Mouse (Mus musculus) CD4-positive helper T cell, adult 2 months (primary cell): ENCODE data around the gene Rab13.

Experiments used
- DNase-seq: peaks from one replicate; pipeline ENCODE4 v3.0.0-alpha.2; 2012; ENCODE audit warnings: low read depth, missing footprints, low spot score

The Rab13 gene

GRCm38 (mm10) chr3:90213377-90213866, at the start of gene Rab13, which contains the start of gene Rps27:
TSS of gene Rab13 (plus strand) at chr3:90213695.
TSS of gene Rps27 (minus strand) at chr3:90213651.
- peak; percentile 96 for DNase-seq

DNA sequence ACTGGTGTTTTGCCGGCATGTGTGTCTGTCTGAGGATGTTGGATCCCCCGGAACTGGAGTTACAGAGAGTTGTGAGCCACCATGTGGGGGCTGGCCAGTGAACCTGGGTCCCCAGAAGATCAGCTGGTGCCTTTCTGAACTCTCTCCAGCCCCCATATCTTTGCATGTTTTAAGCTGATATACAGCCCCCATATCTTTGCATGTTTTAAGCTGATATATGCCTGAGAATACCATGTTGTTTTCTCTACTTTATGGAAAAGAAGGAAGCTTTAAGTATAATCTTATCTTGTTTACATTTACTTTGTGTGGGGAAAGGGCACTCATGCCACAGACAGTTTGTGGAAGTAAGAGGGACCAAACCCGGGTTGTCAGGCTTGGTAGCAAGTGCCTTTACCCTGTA, 33.9 kb upstream of the Rab13 start:
- DNase-seq: no peak

GRCm38 (mm10) chr3:90183581-90183980, 29.9 kb upstream of the Rab13 start:
- DNase-seq: no peak

GRCm38 (mm10) chr3:90190859-90191510, 22.5 kb upstream of the Rab13 start:
- no peak for DNase-seq

GRCm38 (mm10) chr3:90194759-90195158, 18.7 kb upstream of the Rab13 start:
- DNase-seq: no peak

- no peak for DNase-seq
Measured at GRCm38 (mm10) chr3:90195644-90196043, 17.9 kb upstream of the Rab13 start.

- no peak for DNase-seq
Measured at GRCm38 (mm10) chr3:90197548-90197947, 15.9 kb upstream of the Rab13 start.

DNA sequence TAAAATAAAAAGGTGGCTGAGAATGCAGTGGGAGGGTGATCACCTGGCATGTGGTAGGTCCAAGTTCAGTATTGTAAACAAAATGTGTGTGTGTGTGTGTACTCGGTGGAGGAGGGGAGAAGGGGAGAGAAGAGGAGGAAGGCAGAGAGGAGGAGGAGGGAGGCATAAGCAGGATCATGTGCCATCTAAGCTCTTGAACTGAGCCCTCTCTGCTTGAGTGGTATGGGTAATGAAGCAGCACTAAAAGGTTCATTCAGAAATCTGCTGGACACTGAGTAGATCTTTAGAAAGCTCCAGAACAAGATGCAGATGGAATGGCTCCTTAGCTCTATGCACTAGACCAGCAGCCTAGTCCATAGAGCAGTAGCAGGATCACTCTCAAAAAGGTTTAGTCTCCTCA, 10.6 kb upstream of the Rab13 start:
- DNase-seq: no peak

DNA sequence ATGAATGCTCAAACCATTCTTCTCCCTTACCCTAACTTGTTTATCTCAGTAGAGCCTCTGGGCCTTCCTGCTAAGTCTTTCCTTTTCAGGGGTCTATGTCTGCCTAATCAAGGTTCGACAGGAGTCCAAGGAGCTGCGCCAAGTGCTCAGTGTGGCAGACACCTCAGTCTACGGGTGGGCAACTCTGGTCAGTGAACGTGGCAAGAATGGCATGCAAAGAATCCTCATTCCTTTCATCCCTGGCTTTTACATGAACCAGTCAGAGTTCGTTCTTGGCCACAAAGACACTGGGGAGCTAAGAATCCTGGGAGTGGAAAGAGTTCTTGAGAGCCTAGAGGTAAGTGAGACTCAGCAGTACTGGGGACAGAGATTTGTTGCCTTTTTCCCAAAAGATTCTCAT, 9.9 kb upstream of the Rab13 start:
- no peak for DNase-seq

GRCm38 (mm10) chr3:90204582-90204981, 8.9 kb upstream of the Rab13 start:
- DNase-seq: no peak

- no peak for DNase-seq
Measured at GRCm38 (mm10) chr3:90208662-90209061, 4.8 kb upstream of the Rab13 start.

GRCm38 (mm10) chr3:90209908-90210566, 3.5 kb upstream of the Rab13 start:
- DNase-seq: no peak

DNA sequence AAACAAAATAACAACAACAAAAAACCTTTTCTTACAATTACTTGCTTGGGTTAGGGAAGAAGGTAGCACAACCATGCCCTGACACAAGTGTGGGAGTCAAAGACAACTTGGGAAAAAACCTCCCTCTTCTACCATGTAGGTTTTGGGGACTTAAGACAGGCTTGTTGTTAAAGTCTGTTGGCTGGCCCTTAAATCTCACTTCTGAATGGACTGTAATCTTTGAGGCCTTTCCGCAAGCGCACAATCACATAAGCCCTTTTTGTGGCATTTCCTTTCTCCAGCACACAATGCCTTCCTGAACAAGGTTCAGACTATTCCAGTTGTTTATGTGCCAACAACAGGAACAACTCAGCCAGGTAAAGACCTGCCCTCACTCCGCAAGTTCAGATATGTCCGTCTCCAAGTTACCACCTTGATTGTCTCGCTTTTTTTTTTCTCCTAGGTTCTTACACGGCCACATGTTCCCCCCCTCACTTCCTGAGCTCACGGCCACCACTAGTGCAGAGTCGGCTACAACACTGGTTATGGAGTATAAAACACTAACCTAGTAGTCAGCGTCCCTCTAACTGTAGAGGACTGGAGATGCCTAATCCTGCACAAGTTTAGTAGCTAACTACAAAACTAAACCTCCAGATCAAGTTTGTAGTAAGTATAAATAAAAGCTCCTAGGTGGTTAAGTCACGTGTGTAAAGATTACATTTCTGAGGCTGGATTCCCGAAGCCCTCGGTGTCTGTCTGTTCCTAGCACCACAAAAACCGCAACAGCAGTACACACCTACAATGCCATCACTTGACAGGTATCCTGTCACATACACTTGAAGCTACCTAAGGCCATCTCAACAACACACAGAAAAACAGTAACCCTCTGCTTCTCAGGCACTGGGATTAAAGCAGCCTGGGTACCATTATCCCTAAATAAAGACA, 1.8 kb upstream of the Rab13 start:
- peak; percentile 66 for DNase-seq

DNA sequence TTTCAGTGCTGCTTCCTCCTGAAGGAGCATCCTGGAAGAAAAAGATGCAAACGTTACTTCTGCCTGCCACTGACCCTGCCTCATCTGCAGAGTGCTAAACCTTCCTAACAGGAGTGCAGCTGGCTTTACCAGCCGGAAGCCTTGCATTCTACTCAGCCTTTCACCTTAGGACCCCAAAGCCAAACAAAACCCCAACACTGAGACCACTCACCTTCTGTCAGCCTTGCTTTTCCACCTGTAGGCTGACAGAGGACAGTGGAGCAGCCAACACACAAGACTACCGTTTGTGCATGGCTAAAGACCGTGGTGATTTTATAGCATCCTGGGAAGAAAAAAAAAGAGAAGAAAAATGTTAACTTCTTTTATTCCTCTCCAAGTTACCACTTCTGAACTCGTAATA, 772 bp upstream of the Rab13 start:
- DNase-seq: peak; percentile 29

DNA sequence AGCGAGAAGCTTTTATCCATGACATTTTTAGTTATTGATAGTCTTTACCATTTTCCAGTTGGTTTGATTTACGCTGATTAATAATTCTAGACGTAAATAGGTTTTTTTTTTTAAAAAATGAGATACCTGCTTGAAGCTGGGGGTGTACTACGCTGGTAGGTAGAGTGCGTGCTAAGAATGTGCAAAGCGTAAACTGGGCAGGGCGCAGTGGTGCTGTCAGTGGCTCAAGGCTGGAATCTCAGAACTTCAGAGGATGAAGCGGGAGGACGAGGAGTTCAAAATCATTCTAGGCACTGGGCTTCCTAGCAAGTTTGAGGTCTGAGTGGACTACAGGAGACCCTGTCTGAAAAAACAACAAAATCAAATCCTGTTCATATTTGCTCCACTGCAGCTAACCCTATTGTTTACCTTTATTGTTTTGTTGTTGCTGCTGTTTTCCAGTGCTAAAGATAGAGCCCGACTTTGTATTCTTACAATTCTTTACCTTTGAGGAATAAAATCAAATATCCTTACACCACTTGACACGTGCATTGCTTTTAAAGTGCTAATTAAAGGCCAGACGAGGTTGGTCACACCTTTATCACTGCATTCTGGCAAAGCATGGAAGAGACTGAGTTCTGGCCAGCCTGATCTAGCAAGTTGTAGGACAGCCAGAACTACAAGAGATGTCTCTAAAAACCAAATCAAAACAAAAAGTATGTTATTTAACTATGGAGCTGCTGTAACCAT, 625 bp downstream of the Rab13 start:
- DNase-seq: no peak

DNA sequence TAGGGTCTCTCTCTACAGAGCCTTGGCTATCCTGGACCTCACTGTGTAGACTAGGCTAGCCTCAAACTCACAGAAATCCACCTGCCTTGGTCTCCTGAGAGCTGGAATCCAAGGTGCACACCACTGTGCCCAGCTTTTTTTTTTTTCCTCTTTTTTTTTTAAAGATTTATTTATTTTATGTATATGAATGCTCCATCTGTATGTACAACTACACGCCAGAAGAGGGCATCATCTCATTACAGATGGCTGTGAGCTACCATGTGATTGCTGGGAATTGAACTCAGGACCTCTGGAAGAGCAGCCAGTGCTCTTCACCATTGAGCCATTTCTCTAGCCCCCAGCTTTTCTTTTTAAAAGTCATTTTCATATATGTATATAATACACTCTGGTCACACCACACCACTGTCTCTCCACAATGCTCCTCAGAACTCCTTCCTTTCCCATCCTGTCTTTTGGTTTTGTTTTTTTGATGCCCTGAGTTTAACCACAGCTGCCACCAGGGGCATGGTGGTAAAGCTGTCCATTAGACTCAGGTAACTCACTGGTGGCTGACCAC, 2.4 kb downstream of the Rab13 start:
- peak; percentile 51 for DNase-seq

DNA sequence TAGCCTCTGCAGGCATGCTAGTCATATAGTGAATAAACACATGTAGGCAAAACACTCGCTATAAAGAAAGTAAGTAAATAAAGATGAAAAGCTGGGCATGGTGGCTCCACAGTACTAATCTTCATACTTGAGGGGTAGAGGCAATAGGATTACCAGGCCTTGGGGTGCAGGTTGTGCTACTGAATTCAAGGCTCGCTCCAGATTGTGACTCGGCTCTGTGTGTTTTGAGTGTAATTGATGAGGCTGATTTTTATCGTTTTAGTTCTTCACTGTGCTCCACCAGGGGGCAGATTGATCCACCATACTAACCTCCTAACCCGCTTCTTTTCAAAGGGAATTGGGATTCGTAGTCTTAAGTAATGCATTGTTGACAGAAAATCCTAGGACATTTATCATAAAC, 6.6 kb downstream of the Rab13 start:
- DNase-seq: peak; percentile 63

DNA sequence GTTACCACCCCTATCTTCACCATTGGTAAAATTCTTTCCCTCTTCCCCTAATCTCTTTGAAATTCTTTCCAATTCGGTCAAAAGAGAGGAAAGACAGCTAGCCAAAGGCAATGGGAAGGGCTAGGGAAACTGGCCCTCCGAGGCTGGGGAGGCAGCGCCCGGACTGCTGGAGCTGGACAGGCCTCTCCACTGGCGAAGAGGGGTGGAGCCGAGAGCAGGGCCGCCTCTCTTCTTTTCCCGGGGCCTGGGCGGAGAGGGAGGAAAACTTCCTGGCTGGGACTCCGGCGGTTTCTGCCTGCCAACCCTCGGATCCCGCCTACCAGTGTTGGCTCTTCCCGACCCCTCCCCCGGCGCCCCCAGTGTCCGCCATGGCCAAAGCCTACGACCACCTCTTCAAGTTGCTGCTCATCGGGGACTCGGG, 7.0 kb downstream of the Rab13 start:
- no peak for DNase-seq

DNA sequence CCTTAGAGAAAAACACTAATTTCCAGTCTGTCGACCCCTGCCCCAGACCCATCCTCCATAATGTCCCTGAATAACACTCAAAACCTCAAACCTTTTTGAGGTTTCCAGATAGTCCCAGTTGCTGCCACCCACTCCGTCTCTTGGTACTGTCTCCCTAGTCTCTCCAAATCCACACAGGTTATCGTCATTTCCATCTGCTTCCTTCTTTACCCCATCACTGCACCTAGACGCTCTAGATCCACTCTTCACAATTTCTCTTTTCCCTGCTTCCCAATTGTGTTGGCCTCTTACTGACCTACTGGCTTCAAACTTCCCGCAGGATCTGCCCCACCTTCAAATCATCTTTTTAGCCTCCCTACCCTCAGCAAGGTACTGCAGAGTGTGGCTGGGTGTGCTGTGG, 7.6 kb downstream of the Rab13 start:
- no peak for DNase-seq

- no peak for DNase-seq
Measured at GRCm38 (mm10) chr3:90222455-90222854, 9.0 kb downstream of the Rab13 start.

GRCm38 (mm10) chr3:90222941-90223340, 9.4 kb downstream of the Rab13 start:
- DNase-seq: no peak
